Mouse (Mus musculus) forebrain, embryonic 12.5 days (tissue): ENCODE measurements around the gene Gm5346. TPM values are rescaled to one million over a fixed set of nuclear protein-coding genes. Genes with fewer than 3 reads are reported as not detected.
"Not testable (repeated sequence)": the region's sequence is repeated elsewhere in the genome, so short reads cannot be mapped to it uniquely, and the experiment has no call there.

Source experiments
- ATAC-seq: fragments of 200-750 bp; cut with Nextera tagmentation; 2 replicates; pipeline ENCODE4 v1.8.0; 2017; ENCODE audit warnings: moderate TSS enrichment; ENCODE audit not compliant: low FRiP score
- H3K27ac ChIP-seq: fragments of 300-500 bp; sonication (generic); 2 replicates; pipeline ENCODE4 v1.5.1; 2016; ENCODE audit warnings: mild to moderate bottlenecking
- H3K27me3 ChIP-seq: fragments of 300-500 bp; sonication (generic); 2 replicates; pipeline ENCODE4 v1.6.1; 2016; ENCODE audit warnings: mild to moderate bottlenecking
- H3K36me3 ChIP-seq: fragments of 300-500 bp; sonication (generic); replicated peaks from 2 replicates; pipeline ENCODE4 v1.6.1; 2016; ENCODE audit warnings: mild to moderate bottlenecking
- H3K4me1 ChIP-seq: fragments of 300-500 bp; sonication (generic); 2 replicates; pipeline ENCODE4 v1.6.1; 2016
- H3K4me2 ChIP-seq: fragments of 300-500 bp; sonication (generic); 2 replicates; pipeline ENCODE4 v1.6.1; 2016; ENCODE audit warnings: mild to moderate bottlenecking, moderate library complexity
- H3K4me3 ChIP-seq: fragments of 300-500 bp; sonication (generic); replicated peaks from 2 replicates; pipeline ENCODE4 v1.5.1; 2016; ENCODE audit warnings: mild to moderate bottlenecking
- H3K9ac ChIP-seq: fragments of 300-500 bp; sonication (generic); 2 replicates; pipeline ENCODE4 v1.6.1; 2016; ENCODE audit warnings: mild to moderate bottlenecking
- H3K9me3 ChIP-seq: fragments of 300-500 bp; sonication (generic); 2 replicates; pipeline ENCODE4 v1.6.1; 2016
- WGBS: fragments of 180-500 bp; shearing (Covaris S2); methylation state at CpG from one replicate; pipeline ENCODE4 v1.1.7; 2016; 5-methylcytosine and 5-hydroxymethylcytosine counted together
- polyA plus RNA-seq: library from polyadenylated mRNA; unstranded; fragments of >200 nt; fragmentation: Nextera tagmentation; extraction: Ambion mirVana; gene quantifications from 2 replicates; pipeline ENCODE4 v1.2.1, GENCODE M21; 2016

Gm5346 gene
- polyA plus RNA-seq, result not detected in 2 replicates

GRCm38 (mm10) chr8:43627176-43627575, at the start of gene Gm5346:
Gene Gm5346, minus strand, starts transcription at chr8:43627276.
- Histone ChIP-seq H3K4me1 (no peaks in the 10 kb centered on the region), H3K36me3 (no peaks in the 10 kb centered on the region), H3K4me2 (no peak within 1 kb of the TSS), H3K9ac (no peak within 1 kb of the TSS), H3K9me3 (no peaks in the 10 kb centered on the region), H3K27me3 (no peaks in the 10 kb centered on the region), H3K27ac (no peak within 1 kb of the TSS), H3K4me3 (no peak within 1 kb of the TSS)
- 94% methylated on average over 3 of the region's 3 CpGs for WGBS
- no peak for ATAC-seq

- H3K27ac ChIP-seq, result no peak overlapping the region
- H3K4me2 ChIP-seq, result no peak overlapping the region
- no peak for ATAC-seq
- H3K36me3 ChIP-seq, result no peaks in the 10 kb centered on the region
- H3K4me3 ChIP-seq, result no peak overlapping the region
- WGBS, result 94% methylated on average over 1 of the region's 1 CpGs
- no peak overlapping the region for H3K9ac ChIP-seq
- no peaks in the 10 kb centered on the region for H3K27me3 ChIP-seq
- H3K9me3 ChIP-seq, result no peaks in the 10 kb centered on the region
- no peaks in the 10 kb centered on the region for H3K4me1 ChIP-seq
Observed at GRCm38 (mm10) chr8:43616046-43616445, 11.0 kb downstream of the Gm5346 start.

DNA sequence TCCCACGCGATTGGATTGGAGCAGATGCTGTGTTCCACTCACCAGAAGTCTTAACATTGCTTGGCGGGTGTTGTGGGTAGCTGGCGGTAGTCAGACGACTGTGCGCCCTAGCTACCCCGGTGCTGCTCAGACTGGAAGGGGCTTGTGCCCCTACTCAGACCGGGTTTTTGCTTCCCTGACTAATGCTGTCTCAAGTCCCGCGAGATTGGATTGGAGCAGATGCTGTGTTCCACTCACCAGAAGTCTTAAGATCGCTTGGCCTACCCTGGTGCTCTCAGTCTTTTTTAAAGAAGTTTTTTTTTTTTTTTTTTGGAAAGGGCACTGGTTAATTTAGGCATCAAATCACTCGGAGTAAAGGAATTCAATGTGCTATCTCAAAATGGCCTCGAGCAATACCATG, 23.4 kb downstream of the Gm5346 start:
- WGBS, result 86% methylated on average over 13 of the region's 13 CpGs
- H3K4me3 ChIP-seq, H3K9me3 ChIP-seq, ATAC-seq, H3K4me1 ChIP-seq, H3K4me2 ChIP-seq, H3K9ac ChIP-seq, H3K27me3 ChIP-seq, H3K27ac ChIP-seq, H3K36me3 ChIP-seq: not testable (repeated sequence)

DNA sequence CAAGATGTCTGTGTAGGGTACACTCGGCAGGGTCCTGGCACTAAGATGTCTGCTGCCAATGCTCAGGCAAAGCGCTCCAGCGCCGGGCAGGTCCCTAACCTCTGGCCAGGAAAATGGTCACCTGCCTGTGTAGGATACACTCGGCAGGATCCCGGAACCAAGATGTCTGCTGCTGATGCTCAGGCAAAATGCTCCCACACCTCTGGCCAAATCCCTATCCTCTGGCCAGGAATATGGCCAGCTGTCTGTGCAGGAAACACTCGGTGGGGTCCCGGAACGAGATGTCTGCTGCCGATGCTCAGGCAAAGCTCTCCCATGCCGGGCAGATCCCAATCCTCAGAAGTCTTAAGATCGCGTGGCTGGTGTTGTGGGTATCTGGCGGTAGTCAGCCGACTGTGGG, 23.9 kb downstream of the Gm5346 start:
- H3K9ac ChIP-seq, ATAC-seq, H3K4me1 ChIP-seq, H3K36me3 ChIP-seq, H3K27me3 ChIP-seq, H3K27ac ChIP-seq, H3K4me3 ChIP-seq, H3K4me2 ChIP-seq, H3K9me3 ChIP-seq: not testable (repeated sequence)
- 94% methylated on average over 15 of the region's 15 CpGs for WGBS

DNA sequence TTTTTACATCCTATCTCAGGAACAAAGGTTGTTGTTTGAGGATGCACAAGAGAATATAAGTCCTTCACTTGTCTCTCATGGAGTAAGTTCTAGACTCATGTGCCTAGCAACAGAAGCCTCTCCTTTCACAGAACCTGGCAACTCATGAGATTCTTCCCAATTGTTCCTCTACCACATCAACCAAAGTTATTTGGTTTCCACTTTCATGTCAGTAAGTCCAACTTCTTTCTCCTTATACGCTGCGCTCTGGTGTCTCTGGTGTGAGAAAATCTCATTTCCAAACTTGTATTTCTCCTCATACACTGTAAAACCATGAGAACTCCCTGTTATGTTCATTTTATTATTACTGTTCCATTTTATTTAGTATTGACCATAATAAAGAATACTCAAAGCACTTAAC, 50.5 kb downstream of the Gm5346 start, which contains the start of gene Adam26a:
Adam26a (minus strand) TSS at position 101 of the 400 bp plus-strand sequence.
- not testable (repeated sequence) for H3K36me3 ChIP-seq, H3K4me1 ChIP-seq, H3K27me3 ChIP-seq, H3K9me3 ChIP-seq, H3K4me3 ChIP-seq, ATAC-seq, H3K4me2 ChIP-seq, H3K9ac ChIP-seq, H3K27ac ChIP-seq
- WGBS, result 91% methylated on average over 2 of the region's 2 CpGs

Other genes with a start within 250 kb of the Gm5346 start
- not detected in 2 replicates for gene Adam26b, start 99.2 kb downstream of the Gm5346 start, polyA plus RNA-seq
- gene Adam26a, start 50.6 kb downstream of the Gm5346 start, polyA plus RNA-seq, result not detected in 2 replicates
- gene Adam34, start 82.8 kb upstream of the Gm5346 start, polyA plus RNA-seq, result not detected in 2 replicates